Mouse (Mus musculus) forebrain, embryonic 15.5 days (tissue): ENCODE results near the gene Krt80. TPM values are rescaled to one million over a fixed set of nuclear protein-coding genes. Genes with fewer than 3 reads are reported as not detected.

Experiments
- ATAC-seq: fragments of 200-750 bp; cut with Nextera tagmentation; replicated peaks from 2 replicates; pipeline ENCODE4 v1.8.0; 2017; ENCODE audit warnings: mild to moderate bottlenecking, moderate TSS enrichment, moderate library complexity
- H3K27ac ChIP-seq: fragments of 300-500 bp; sonication (generic); replicated peaks from 2 replicates; pipeline ENCODE4 v1.5.1; 2015; ENCODE audit warnings: mild to moderate bottlenecking, inconsistent platforms
- H3K27me3 ChIP-seq: fragments of 300-500 bp; sonication (generic); 2 replicates; pipeline ENCODE4 v1.6.1; 2015; ENCODE audit warnings: inconsistent platforms
- H3K36me3 ChIP-seq: fragments of 300-500 bp; sonication (generic); 2 replicates; pipeline ENCODE4 v1.6.1; 2015; ENCODE audit warnings: mild to moderate bottlenecking, inconsistent platforms
- H3K4me1 ChIP-seq: fragments of 300-500 bp; sonication (generic); 2 replicates; pipeline ENCODE4 v1.6.1; 2015; ENCODE audit warnings: inconsistent platforms
- H3K4me2 ChIP-seq: fragments of 300-500 bp; sonication (generic); replicated peaks from 2 replicates; pipeline ENCODE4 v1.6.1; 2015; ENCODE audit warnings: mild to moderate bottlenecking, inconsistent platforms
- H3K4me3 ChIP-seq: fragments of 300-500 bp; sonication (generic); 2 replicates; pipeline ENCODE4 v1.5.1; 2015; ENCODE audit warnings: mild to moderate bottlenecking, inconsistent platforms
- H3K9ac ChIP-seq: fragments of 300-500 bp; sonication (generic); replicated peaks from 2 replicates; pipeline ENCODE4 v1.6.1; 2015; ENCODE audit warnings: mild to moderate bottlenecking, inconsistent platforms
- H3K9me3 ChIP-seq: fragments of 300-500 bp; sonication (generic); 2 replicates; pipeline ENCODE4 v1.6.1; 2016; ENCODE audit warnings: inconsistent platforms
- WGBS: fragments of 180-500 bp; shearing (Covaris S2); methylation state at CpG from one replicate; pipeline ENCODE4 v1.1.7; 2015; ENCODE audit warnings: mixed read lengths; 5-methylcytosine and 5-hydroxymethylcytosine counted together
- microRNA counts: library from miRNA; unstranded; fragments of <30 nt; microRNA quantifications from one replicate; lab custom pipeline; 2016
- microRNA-seq: library from miRNA; unstranded; fragments of <30 nt; microRNA quantifications from one replicate; pipeline ENCODE4, GENCODE M21; 2016
- polyA plus RNA-seq: library from polyadenylated mRNA; unstranded; fragments of >200 nt; fragmentation: Nextera tagmentation; extraction: Ambion mirVana; gene quantifications from 2 replicates; pipeline ENCODE4 v1.2.1, GENCODE M21; 2015

Krt80 gene
- polyA plus RNA-seq, 1 experiment from 2014 or later: 0.08 TPM

- WGBS: 95% methylated on average over 4 of the region's 4 CpGs
- Histone ChIP-seq H3K4me2 (no peak overlapping the region), H3K36me3 (no peaks in the 10 kb centered on the region), H3K27ac (no peak overlapping the region), H3K9me3 (no peaks in the 10 kb centered on the region), H3K4me3 (no peak overlapping the region), H3K4me1 (no peaks in the 10 kb centered on the region), H3K9ac (no peak overlapping the region), H3K27me3 (no peaks in the 10 kb centered on the region)
- ATAC-seq: no peak
Observed at GRCm38 (mm10) chr15:101306459-101306858, 63.5 kb downstream of the Krt80 start.

- Histone ChIP-seq H3K4me1 (no peaks in the 10 kb centered on the region), H3K27me3 (no peaks in the 10 kb centered on the region), H3K27ac (no peak overlapping the region), H3K4me2 (no peak overlapping the region), H3K4me3 (no peak overlapping the region), H3K9me3 (no peaks in the 10 kb centered on the region), H3K36me3 (no peaks in the 10 kb centered on the region), H3K9ac (no peak overlapping the region)
- no peak for ATAC-seq
- WGBS: 90% methylated on average over 4 of the region's 4 CpGs
Observed at GRCm38 (mm10) chr15:101303830-101304229, 66.1 kb downstream of the Krt80 start.

GRCm38 (mm10) chr15:101302201-101302600 is 67.8 kb downstream of the Krt80 start:
- H3K4me1 ChIP-seq: no peaks in the 10 kb centered on the region
- no peaks in the 10 kb centered on the region for H3K27me3 ChIP-seq
- no peak overlapping the region for H3K4me3 ChIP-seq
- no peak for ATAC-seq
- no peak overlapping the region for H3K27ac ChIP-seq
- no peak overlapping the region for H3K9ac ChIP-seq
- no peak overlapping the region for H3K4me2 ChIP-seq
- WGBS: 75% methylated on average over 3 of the region's 3 CpGs
- H3K36me3 ChIP-seq: no peaks in the 10 kb centered on the region
- H3K9me3 ChIP-seq: no peaks in the 10 kb centered on the region

- ATAC-seq: no peak
- Histone ChIP-seq H3K9ac (no peak overlapping the region), H3K4me3 (no peak overlapping the region), H3K9me3 (no peaks in the 10 kb centered on the region), H3K27me3 (no peaks in the 10 kb centered on the region), H3K27ac (no peak overlapping the region), H3K36me3 (no peaks in the 10 kb centered on the region), H3K4me1 (no peaks in the 10 kb centered on the region), H3K4me2 (no peak overlapping the region)
- 68% methylated on average over 6 of the region's 6 CpGs for WGBS
Observed at GRCm38 (mm10) chr15:101300128-101300527, 69.8 kb downstream of the Krt80 start.

GRCm38 (mm10) chr15:101299480-101299960 is 70.4 kb downstream of the Krt80 start:
- Histone ChIP-seq H3K9me3 (no peaks in the 10 kb centered on the region), H3K4me2 (no peak overlapping the region), H3K9ac (no peak overlapping the region), H3K27ac (no peak overlapping the region), H3K36me3 (no peaks in the 10 kb centered on the region), H3K27me3 (no peaks in the 10 kb centered on the region), H3K4me1 (no peaks in the 10 kb centered on the region), H3K4me3 (no peak overlapping the region)
- WGBS: 80% methylated on average over 14 of the region's 14 CpGs
- ATAC-seq: no peak

GRCm38 (mm10) chr15:101298550-101298949 is 71.4 kb downstream of the Krt80 start:
- WGBS: 11% methylated on average over 7 of the region's 7 CpGs
- no peak for ATAC-seq
- H3K9me3 ChIP-seq: no peaks in the 10 kb centered on the region
- peak overlapping the region; percentile 13; the same call in 1 of the 2 replicates for H3K4me2 ChIP-seq
- no peak overlapping the region for H3K27ac ChIP-seq
- H3K4me1 ChIP-seq: no peaks in the 10 kb centered on the region
- H3K27me3 ChIP-seq: no peaks in the 10 kb centered on the region
- H3K4me3 ChIP-seq: no peak overlapping the region
- H3K36me3 ChIP-seq: no peaks in the 10 kb centered on the region
- no peak overlapping the region for H3K9ac ChIP-seq

- Histone ChIP-seq H3K36me3 (peaks cover under 1% of the 10 kb centered on the region; the same call in 1 of the 2 replicates), H3K4me3 (no peak overlapping the region), H3K27ac (no peak overlapping the region), H3K9ac (no peak overlapping the region), H3K9me3 (no peaks in the 10 kb centered on the region), H3K27me3 (no peaks in the 10 kb centered on the region), H3K4me2 (peak overlapping the region; percentile 13; the same call in 1 of the 2 replicates), H3K4me1 (no peaks in the 10 kb centered on the region)
- ATAC-seq: no peak
- WGBS: 39% methylated on average over 7 of the region's 7 CpGs
Observed at GRCm38 (mm10) chr15:101297988-101298387, 72.0 kb downstream of the Krt80 start.

MicroRNAs within 50 kb of the gene (microRNA counts, 519-probe panel; counts per million panel counts)
- microRNA mmu-miR-1941-3p (lab: Ali Mortazavi, UCI) (2,141 counts per million, percentile 33 among the panel's probes with 10 or more counts), microRNA mmu-miR-1941-5p (lab: Ali Mortazavi, UCI) (769 counts per million, percentile 4 among the panel's probes with 10 or more counts)

Small RNAs within 50 kb of the gene (microRNA-seq; reads per million reads assigned to microRNA genes)
- not detected for gene Mir1941

Other genes with a start within 250 kb of the Krt80 start
- gene Acvrl1, start 241.6 kb downstream of the Krt80 start, polyA plus RNA-seq: 6.5 and 6.7 TPM in 2 replicates
- 22.6 and 22.8 TPM in 2 replicates for gene Acvr1b, start 196.1 kb downstream of the Krt80 start, polyA plus RNA-seq
- 1.3 and 1.7 TPM in 2 replicates for gene Grasp, start 146.0 kb downstream of the Krt80 start, polyA plus RNA-seq
- 3.7 and 4.3 TPM in 2 replicates for gene Nr4a1, start 115.9 kb downstream of the Krt80 start, polyA plus RNA-seq
- gene Atg101, start 85.9 kb downstream of the Krt80 start, polyA plus RNA-seq: 86.4 and 86.8 TPM in 2 replicates
- 0.37 and 0.48 TPM in 2 replicates for gene 6030408B16Rik, start 77.0 kb downstream of the Krt80 start, polyA plus RNA-seq
- 0.26 and 0.46 TPM in 2 replicates for gene Krt7, start 40.9 kb upstream of the Krt80 start, polyA plus RNA-seq
- gene Krt87, start 68.6 kb upstream of the Krt80 start, polyA plus RNA-seq: 0.09 and 0.10 TPM in 2 replicates
- gene Krt88, start 77.6 kb upstream of the Krt80 start, polyA plus RNA-seq: not detected in 2 replicates
- not detected in 2 replicates for gene Krt81, start 93.6 kb upstream of the Krt80 start, polyA plus RNA-seq
- not detected in 2 replicates for gene Krt86, start 103.3 kb upstream of the Krt80 start, polyA plus RNA-seq
- gene Krt83, start 121.3 kb upstream of the Krt80 start, polyA plus RNA-seq: not detected in 2 replicates
- not detected in 2 replicates for gene Gm49425, start 147.1 kb upstream of the Krt80 start, polyA plus RNA-seq
- not detected in 2 replicates for gene Krt84, start 162.7 kb upstream of the Krt80 start, polyA plus RNA-seq
- gene Krt82, start 180.5 kb upstream of the Krt80 start, polyA plus RNA-seq: not detected in 2 replicates
- 0.09 TPM in 1 of 2 replicates, not detected in the other for gene Krt90, start 192.8 kb upstream of the Krt80 start, polyA plus RNA-seq
- gene Krt75, start 203.7 kb upstream of the Krt80 start, polyA plus RNA-seq: 0.08 TPM in 1 of 2 replicates, not detected in the other